Mouse (Mus musculus) liver, adult 2 months (tissue): Measurements from ENCODE around the gene Nat14.

Source experiments
- CTCF ChIP-seq: fragments of 200-500 bp; IDR thresholded peaks from 2 replicates; pipeline ENCODE4 v1.5.1; 2011; ENCODE audit warnings: low read depth, low read length, control low read depth
- POLR2A ChIP-seq: fragments of 200-500 bp; IDR thresholded peaks from 2 replicates; pipeline ENCODE4 v1.6.1; 2011; ENCODE audit warnings: low read length, control low read depth; ENCODE audit not compliant: insufficient read depth; ENCODE audit errors: extremely low read depth

- TF ChIP-seq CTCF (no peak), POLR2A (no peak)
Observed at GRCm38 (mm10) chr7:4886680-4887079, 35.1 kb upstream of the Nat14 start.
